Mouse (Mus musculus) thymus, postnatal 14 days (tissue): ENCODE measurements around the gene Tkfc.
"Not testable (repeated sequence)": the region's sequence is repeated elsewhere in the genome, so short reads cannot be mapped to it uniquely, and the experiment has no call there.

Experiments
- DNase-seq: peaks from one replicate; pipeline ENCODE4 v3.0.0; 2021

Gene Tkfc

GRCm38 (mm10) chr19:10587231-10587630 lies 18.2 kb downstream of the Tkfc start:
- DNase-seq: no peak

GRCm38 (mm10) chr19:10585112-10585511 lies 20.3 kb downstream of the Tkfc start:
- peak; percentile 28 for DNase-seq

- no peak for DNase-seq
Observed at GRCm38 (mm10) chr19:10583550-10584146, 21.8 kb downstream of the Tkfc start.

GRCm38 (mm10) chr19:10581984-10582383 lies 23.5 kb downstream of the Tkfc start:
- DNase-seq: peak; percentile 21

GRCm38 (mm10) chr19:10580761-10581160 lies 24.7 kb downstream of the Tkfc start:
- DNase-seq: no peak

GRCm38 (mm10) chr19:10580102-10580501 lies 25.4 kb downstream of the Tkfc start:
- DNase-seq: no peak

- DNase-seq: peak; percentile 94
Observed at GRCm38 (mm10) chr19:10576690-10577561, 28.5 kb downstream of the Tkfc start, which contains the start of the genes Cyb561a3 and Tmem138. Gene Cyb561a3 (plus strand): TSS chr19:10577172. Gene Tmem138 (minus strand): TSS chr19:10577362.

- DNase-seq: no peak
Observed at GRCm38 (mm10) chr19:10569627-10570026, 35.8 kb downstream of the Tkfc start.

GRCm38 (mm10) chr19:10565217-10565616 lies 40.2 kb downstream of the Tkfc start:
- DNase-seq: no peak

GRCm38 (mm10) chr19:10564278-10564677 lies 41.2 kb downstream of the Tkfc start:
- no peak for DNase-seq

- DNase-seq: no peak
Observed at GRCm38 (mm10) chr19:10562351-10562750, 43.1 kb downstream of the Tkfc start.

GRCm38 (mm10) chr19:10561558-10562314 lies 43.7 kb downstream of the Tkfc start:
- no peak for DNase-seq

GRCm38 (mm10) chr19:10560108-10560507 lies 45.3 kb downstream of the Tkfc start:
- no peak for DNase-seq

- DNase-seq: not testable (repeated sequence)
Observed at GRCm38 (mm10) chr19:10557837-10558375, 47.5 kb downstream of the Tkfc start.

- no peak for DNase-seq
Observed at GRCm38 (mm10) chr19:10557430-10557829, 48.0 kb downstream of the Tkfc start.

GRCm38 (mm10) chr19:10557001-10557400 lies 48.5 kb downstream of the Tkfc start:
- no peak for DNase-seq

GRCm38 (mm10) chr19:10555624-10556510 lies 49.6 kb downstream of the Tkfc start, which contains the start of gene Tmem216:
Gene Tmem216 (minus strand): TSS chr19:10556238.
- peak; percentile 92 for DNase-seq

- DNase-seq: no peak
Observed at GRCm38 (mm10) chr19:10539454-10539853, 66.0 kb downstream of the Tkfc start.
